Mouse (Mus musculus) neural tube, embryonic 14.5 days (tissue): ENCODE measurements around the gene Adpgk. TPM values are rescaled to one million over a fixed set of nuclear protein-coding genes. Genes with fewer than 3 reads are reported as not detected.
A peak's percentile ranks its signal among the peaks of the same experiment; 100 is the strongest.

Source experiments
- ATAC-seq: fragments of 200-750 bp; cut with Nextera tagmentation; 2 replicates; pipeline ENCODE4 v1.8.0; 2017; ENCODE audit warnings: low read depth, mild to moderate bottlenecking, moderate TSS enrichment, moderate library complexity
- H3K27ac ChIP-seq: fragments of 300-500 bp; sonication (generic); 2 replicates; pipeline ENCODE4 v1.5.1; 2014; ENCODE audit warnings: low read depth, mild to moderate bottlenecking, control low read depth, low read length, moderate library complexity, mixed read lengths
- H3K27me3 ChIP-seq: fragments of 300-500 bp; sonication (generic); 2 replicates; pipeline ENCODE4 v1.6.1; 2014; ENCODE audit warnings: low read length; ENCODE audit not compliant: control insufficient read depth, insufficient read depth
- H3K36me3 ChIP-seq: fragments of 300-500 bp; sonication (generic); 2 replicates; pipeline ENCODE4 v1.6.1; 2014; ENCODE audit warnings: low read length, mixed read lengths; ENCODE audit not compliant: control insufficient read depth, insufficient read depth
- H3K4me1 ChIP-seq: fragments of 300-500 bp; sonication (generic); 2 replicates; pipeline ENCODE4 v1.6.1; 2014; ENCODE audit warnings: low read length; ENCODE audit not compliant: control insufficient read depth, insufficient read depth
- H3K4me2 ChIP-seq: fragments of 300-500 bp; sonication (generic); 2 replicates; pipeline ENCODE4 v1.6.1; 2014; ENCODE audit warnings: mild to moderate bottlenecking, low read depth, low read length, control low read depth
- H3K4me3 ChIP-seq: fragments of 300-500 bp; sonication (generic); 2 replicates; pipeline ENCODE4 v1.5.1; 2014; ENCODE audit warnings: low read depth, low read length, control low read depth, mixed read lengths
- H3K9ac ChIP-seq: fragments of 300-500 bp; sonication (generic); replicated peaks from 2 replicates; pipeline ENCODE4 v1.6.1; 2014; ENCODE audit warnings: low read depth, mild to moderate bottlenecking, control low read depth, low read length, mixed read lengths
- H3K9me3 ChIP-seq: fragments of 300-500 bp; sonication (generic); 2 replicates; pipeline ENCODE4 v1.6.1; 2016; ENCODE audit warnings: low read length; ENCODE audit not compliant: control insufficient read depth
- WGBS: fragments of 180-500 bp; shearing (Covaris S2); extraction: QIAGEN DNeasy Blood & Tissue Kit; methylation state at CpG from one replicate; pipeline ENCODE4 v1.1.7; 2014; 5-methylcytosine and 5-hydroxymethylcytosine counted together
- polyA plus RNA-seq: library from polyadenylated mRNA; unstranded; fragments of >200 nt; fragmentation: Nextera tagmentation; extraction: Ambion mirVana; gene quantifications from 2 replicates; pipeline ENCODE4 v1.2.1, GENCODE M21; 2014

Gene Adpgk
- polyA plus RNA-seq, 1 experiment from 2014 or later: 22.1 TPM

DNA sequence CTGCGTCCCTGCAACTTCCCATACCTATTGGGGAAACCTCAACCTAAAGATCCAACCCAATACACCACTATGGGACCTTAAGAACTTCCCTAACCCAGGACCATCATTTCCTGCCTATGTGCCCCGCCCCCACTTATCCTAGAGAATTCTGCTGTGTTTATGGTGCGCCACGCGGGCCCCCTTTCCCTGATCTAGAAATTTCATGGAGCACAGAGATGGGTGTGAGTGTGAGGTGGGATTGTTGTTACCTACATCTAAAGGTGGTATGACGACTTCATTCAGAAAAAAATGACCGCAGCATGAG is 8.7 kb upstream of the Adpgk start:
- H3K4me3 ChIP-seq: no peak overlapping the region
- no peaks in the 10 kb centered on the region for H3K9me3 ChIP-seq
- 60% methylated on average over 7 of the region's 7 CpGs for WGBS
- no peak overlapping the region for H3K9ac ChIP-seq
- no peak overlapping the region for H3K27ac ChIP-seq
- no peaks in the 10 kb centered on the region for H3K36me3 ChIP-seq
- peak overlapping the region; percentile 27; the same call in 1 of the 2 replicates for H3K4me2 ChIP-seq
- no peaks in the 10 kb centered on the region for H3K27me3 ChIP-seq
- H3K4me1 ChIP-seq: no peaks in the 10 kb centered on the region
- ATAC-seq: 0 out of 2 replicates have a peak, but pooled peaks have one; percentile 11

DNA sequence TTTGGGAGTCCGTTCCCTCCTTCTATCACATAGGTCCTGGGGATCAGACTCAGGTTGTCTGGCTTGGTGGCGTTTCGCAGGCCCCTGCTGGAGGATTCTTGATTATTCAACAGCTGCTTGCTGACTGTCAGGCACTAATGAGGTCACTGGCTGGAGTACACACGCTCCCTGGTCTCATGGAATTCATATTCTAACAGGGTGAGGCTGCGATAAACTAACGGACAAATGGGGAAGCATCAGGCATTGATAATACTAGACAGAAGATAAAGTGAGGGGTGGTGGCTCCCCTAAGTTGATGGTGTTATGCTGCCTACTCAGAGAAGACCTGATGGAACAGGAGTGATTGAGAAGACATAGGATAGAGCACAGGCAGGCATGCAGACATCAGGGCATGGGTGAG is 5.7 kb upstream of the Adpgk start:
- H3K9me3 ChIP-seq: no peaks in the 10 kb centered on the region
- no peak overlapping the region for H3K4me3 ChIP-seq
- 0 out of 2 replicates have a peak, but pooled peaks cover 2% of the 10 kb centered on the region for H3K4me1 ChIP-seq
- H3K36me3 ChIP-seq: no peaks in the 10 kb centered on the region
- no peak overlapping the region for H3K4me2 ChIP-seq
- WGBS: 79% methylated on average over 6 of the region's 6 CpGs
- no peak overlapping the region for H3K27ac ChIP-seq
- no peaks in the 10 kb centered on the region for H3K27me3 ChIP-seq
- ATAC-seq: no peak
- H3K9ac ChIP-seq: no peak overlapping the region

DNA sequence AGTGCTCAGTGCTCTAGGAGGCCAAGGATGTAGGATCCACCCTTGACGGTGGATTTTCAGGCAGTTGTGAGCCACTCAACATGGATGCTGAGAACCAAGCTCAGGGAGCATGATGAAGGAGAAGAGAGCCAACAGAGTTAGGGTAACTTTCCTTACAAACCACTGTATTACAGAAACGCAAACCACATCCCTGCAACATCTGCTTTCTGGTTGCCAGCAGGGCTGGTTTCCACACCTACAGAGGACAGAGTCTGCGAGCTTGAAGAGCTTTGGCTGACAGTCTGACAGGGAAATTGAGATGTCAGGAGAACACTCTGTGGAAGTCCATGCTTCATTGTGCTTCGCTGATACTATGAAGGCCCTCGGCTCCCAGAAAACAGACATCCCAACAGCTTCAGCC is 3.3 kb upstream of the Adpgk start:
- Histone ChIP-seq H3K27me3 (no peaks in the 10 kb centered on the region), H3K4me3 (no peak overlapping the region), H3K4me1 (0 out of 2 replicates have a peak, but pooled peaks cover 6% of the 10 kb centered on the region), H3K4me2 (no peak overlapping the region), H3K36me3 (no peaks in the 10 kb centered on the region), H3K27ac (no peak overlapping the region), H3K9ac (no peak overlapping the region), H3K9me3 (no peaks in the 10 kb centered on the region)
- ATAC-seq: no peak
- whole genome bisulfite sequencing: 88% methylated on average over 5 of the region's 5 CpGs

DNA sequence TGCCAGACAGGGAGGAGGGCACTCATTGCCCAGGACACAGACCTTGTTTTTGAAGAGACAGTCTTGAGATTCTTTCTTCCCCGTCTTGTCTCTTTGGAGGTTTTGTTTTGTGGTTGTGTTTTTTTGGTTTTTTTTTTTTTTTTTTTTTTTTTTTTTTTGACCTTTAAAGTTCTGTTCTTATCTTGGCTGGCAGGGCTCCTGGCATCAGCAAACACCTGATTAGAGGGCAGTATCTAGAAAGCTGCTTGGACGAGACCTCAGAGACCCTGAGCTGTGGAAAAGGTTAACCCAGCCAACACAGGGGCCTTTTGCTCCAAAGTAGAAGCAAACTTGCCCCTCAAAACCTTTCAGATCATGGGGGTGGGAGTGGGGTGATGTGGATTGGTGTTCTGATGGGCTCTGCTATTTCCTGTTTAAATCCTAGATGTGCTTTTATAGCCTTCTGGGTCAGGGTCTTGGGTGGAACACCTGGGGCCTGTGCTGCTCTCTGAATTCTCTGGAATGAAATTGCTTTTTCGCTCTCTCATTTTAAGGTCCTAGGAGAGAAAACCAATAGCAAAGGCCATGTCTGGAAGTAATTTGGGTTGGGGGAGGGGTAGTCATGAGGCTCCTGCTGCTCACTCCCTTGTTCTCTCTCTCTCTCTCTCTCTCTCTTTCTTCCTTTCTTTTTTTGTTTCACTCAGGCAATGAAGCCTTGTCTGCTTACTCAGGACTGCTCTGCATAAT is 2.5 kb upstream of the Adpgk start:
- no peak overlapping the region for H3K27ac ChIP-seq
- H3K4me3 ChIP-seq: no peak overlapping the region
- WGBS: 59% methylated on average over 3 of the region's 3 CpGs
- H3K4me1 ChIP-seq: 0 out of 2 replicates have a peak, but pooled peaks cover 6% of the 10 kb centered on the region
- no peak overlapping the region for H3K4me2 ChIP-seq
- H3K9me3 ChIP-seq: no peaks in the 10 kb centered on the region
- H3K27me3 ChIP-seq: no peaks in the 10 kb centered on the region
- H3K36me3 ChIP-seq: no peaks in the 10 kb centered on the region
- no peak for ATAC-seq
- H3K9ac ChIP-seq: no peak overlapping the region

DNA sequence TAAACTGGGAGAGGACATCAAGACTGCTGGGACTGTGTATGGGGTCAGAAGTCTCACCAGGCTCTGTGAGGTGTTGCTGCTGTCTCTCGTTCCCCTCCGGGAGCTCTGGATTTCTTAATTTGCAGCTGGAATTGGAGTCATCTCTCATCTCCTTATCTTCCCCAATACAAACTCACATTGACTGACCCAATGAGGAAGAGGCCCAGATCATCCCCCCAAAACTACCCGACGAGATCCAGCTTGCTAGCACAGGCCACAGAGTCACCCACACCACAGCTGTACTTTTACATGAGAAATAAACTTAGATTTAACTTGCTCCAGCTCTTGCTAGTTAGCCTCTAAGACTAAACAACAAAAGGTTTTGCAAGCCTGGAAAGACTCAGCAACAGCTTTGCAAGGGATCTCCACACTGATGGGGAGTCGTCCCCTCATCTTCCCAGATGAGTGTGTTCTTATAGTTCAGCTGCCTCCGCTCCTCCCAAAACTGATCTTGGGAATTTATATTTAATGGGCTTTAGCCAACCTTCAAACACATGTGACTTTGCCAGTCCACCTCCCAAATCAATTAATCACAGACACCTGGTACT is 1.7 kb upstream of the Adpgk start:
- Histone ChIP-seq H3K9ac (no peak overlapping the region), H3K36me3 (no peaks in the 10 kb centered on the region), H3K4me3 (no peak overlapping the region), H3K4me2 (no peak overlapping the region), H3K27me3 (no peaks in the 10 kb centered on the region), H3K4me1 (0 out of 2 replicates have a peak, but pooled peaks cover 6% of the 10 kb centered on the region), H3K9me3 (no peaks in the 10 kb centered on the region), H3K27ac (no peak overlapping the region)
- WGBS: 83% methylated on average over 6 of the region's 6 CpGs
- no peak for ATAC-seq

DNA sequence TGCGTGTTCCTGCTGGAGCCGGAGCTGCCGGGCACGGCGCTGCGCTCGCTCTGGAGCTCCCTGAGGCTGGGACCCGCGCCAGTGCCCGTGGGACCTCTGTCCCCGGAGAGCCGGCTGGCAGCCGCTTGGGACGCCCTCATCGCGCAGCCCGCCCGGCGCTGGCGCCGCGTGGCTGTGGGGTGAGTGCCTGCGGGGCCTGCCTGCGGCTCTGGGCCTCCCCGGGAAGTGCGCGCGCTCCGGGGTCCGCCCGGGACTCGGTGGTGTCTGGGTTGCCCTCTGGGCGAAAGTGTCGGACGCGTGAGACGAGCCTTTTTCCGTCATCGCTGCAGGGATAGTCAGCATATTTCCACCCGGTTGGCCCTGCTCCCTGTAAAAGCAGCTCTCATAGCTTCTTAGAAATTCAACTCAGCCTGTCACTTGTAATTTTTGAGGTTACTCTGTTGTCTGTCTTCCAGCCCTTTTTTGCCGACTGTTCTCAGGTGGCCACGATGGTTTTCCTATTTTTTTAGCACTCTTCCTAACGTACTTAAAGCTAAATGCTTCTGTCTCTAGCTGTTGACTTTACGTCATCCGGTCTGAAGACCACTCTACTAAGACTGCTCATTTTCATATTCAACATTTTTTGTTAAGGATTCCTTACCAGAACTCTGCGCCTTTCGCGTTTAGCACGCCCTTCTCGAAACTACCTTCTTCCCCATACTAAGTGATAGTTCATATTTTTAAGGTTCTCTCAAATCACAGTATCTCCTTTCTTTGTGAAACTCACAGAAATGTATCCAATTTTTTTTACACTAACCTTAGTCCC is 532 bp downstream of the Adpgk start:
- H3K9me3 ChIP-seq: no peaks in the 10 kb centered on the region
- 2% methylated on average over 50 of the region's 50 CpGs for WGBS
- peak overlapping the region; percentile 54 for H3K4me2 ChIP-seq
- ATAC-seq: peak; percentile 73
- H3K9ac ChIP-seq: peak overlapping the region; percentile 88
- peak overlapping the region; percentile 90 for H3K27ac ChIP-seq
- H3K36me3 ChIP-seq: no peaks in the 10 kb centered on the region
- H3K27me3 ChIP-seq: no peaks in the 10 kb centered on the region
- H3K4me3 ChIP-seq: peak overlapping the region; percentile 92
- 0 out of 2 replicates have a peak, but pooled peaks cover 6% of the 10 kb centered on the region for H3K4me1 ChIP-seq

DNA sequence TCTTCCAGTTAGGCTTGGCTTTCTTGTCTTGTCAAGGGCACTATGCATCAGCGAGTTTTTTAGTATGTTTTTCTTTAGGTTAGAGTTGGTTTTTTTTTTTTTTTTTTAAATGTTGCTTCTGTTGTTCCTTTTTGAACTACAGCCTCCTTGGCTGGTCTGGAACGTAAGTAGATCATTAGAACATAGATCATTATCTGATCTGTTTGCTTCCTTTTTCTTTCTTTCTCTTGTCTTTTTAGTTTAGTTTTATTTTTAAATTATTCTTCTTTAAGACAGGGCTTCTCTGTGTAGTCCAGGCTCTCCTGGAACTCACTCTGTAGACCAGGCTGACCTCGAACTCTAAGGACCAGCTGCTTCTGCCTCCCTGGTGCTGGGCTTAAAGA is 1.1 kb downstream of the Adpgk start:
- Histone ChIP-seq H3K27ac (no peak overlapping the region), H3K9me3 (no peaks in the 10 kb centered on the region), H3K4me1 (0 out of 2 replicates have a peak, but pooled peaks cover 6% of the 10 kb centered on the region), H3K4me3 (peak overlapping the region; percentile 92), H3K9ac (peak overlapping the region; percentile 88; the same call in 1 of the 2 replicates), H3K27me3 (no peaks in the 10 kb centered on the region), H3K36me3 (no peaks in the 10 kb centered on the region), H3K4me2 (peak overlapping the region; percentile 54)
- no peak for ATAC-seq
- WGBS: 51% methylated on average over 3 of the region's 3 CpGs

DNA sequence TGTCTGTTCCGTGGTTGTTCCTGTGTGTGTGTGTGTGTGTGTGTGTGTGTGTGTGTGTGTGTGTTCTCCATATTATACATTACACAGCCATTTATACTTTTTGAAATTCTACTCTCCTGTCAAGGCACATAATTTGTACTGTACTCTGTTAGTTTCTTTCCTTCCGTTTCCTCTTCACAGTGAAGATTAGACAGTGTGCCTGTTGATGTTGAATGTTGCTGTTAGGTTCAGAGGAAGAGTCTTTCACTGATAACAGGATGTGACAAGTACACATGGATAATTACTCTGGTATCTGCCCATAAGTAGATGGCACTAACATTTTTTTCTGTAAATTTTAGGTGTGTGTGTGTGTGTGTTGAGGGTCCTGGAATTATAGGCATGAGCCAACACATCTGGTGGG is 5.1 kb downstream of the Adpgk start:
- no peak overlapping the region for H3K4me2 ChIP-seq
- H3K9ac ChIP-seq: no peak overlapping the region
- no peak for ATAC-seq
- H3K27ac ChIP-seq: no peak overlapping the region
- no peaks in the 10 kb centered on the region for H3K27me3 ChIP-seq
- H3K4me3 ChIP-seq: no peak overlapping the region
- no peaks in the 10 kb centered on the region for H3K4me1 ChIP-seq
- 82% methylated on average over 2 of the region's 2 CpGs for WGBS
- H3K9me3 ChIP-seq: no peaks in the 10 kb centered on the region
- H3K36me3 ChIP-seq: peaks cover 3% of the 10 kb centered on the region; the same call in 1 of the 2 replicates

DNA sequence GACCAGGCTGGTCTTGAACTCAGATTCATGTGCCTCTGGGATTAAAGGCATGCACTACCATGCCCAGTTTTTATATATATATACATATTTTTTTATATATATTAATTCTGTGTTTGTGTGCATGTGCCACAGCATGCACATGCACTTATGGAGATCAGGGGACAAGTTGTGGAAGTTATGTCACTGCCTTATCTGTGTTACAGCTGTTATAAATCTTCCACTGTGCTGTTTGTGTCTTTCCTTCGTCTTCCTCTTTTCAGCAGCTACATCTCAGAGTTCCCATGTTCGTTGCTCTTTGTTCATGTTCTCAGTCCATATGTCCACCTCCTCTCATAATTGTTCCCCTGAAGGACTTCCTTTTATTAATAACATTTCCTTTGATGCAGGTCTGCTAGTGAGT is 16.5 kb downstream of the Adpgk start:
- Histone ChIP-seq H3K4me1 (no peaks in the 10 kb centered on the region), H3K27me3 (no peaks in the 10 kb centered on the region), H3K4me2 (no peak overlapping the region), H3K9ac (no peak overlapping the region), H3K9me3 (no peaks in the 10 kb centered on the region), H3K36me3 (peaks cover 22% of the 10 kb centered on the region), H3K4me3 (no peak overlapping the region), H3K27ac (no peak overlapping the region)
- 87% methylated on average over 2 of the region's 2 CpGs for WGBS
- ATAC-seq: no peak
